Mouse (Mus musculus) heart, adult 2 months (tissue): ENCODE measurements at regions not wholly inside any gene's neighbourhood (a gene's known extent, or its start where the extent isn't known, plus 50 kb on each side); places are given as distances from the start of the nearest gene placed in this dataset.

ENCODE experiments used
- CTCF ChIP-seq: fragments of 200-600 bp; IDR thresholded peaks from 2 replicates; pipeline ENCODE4 v1.8.1; 2022; ENCODE audit warnings: antibody characterized with exemption, mild to moderate bottlenecking, moderate library complexity
- EP300 ChIP-seq: fragments of 200-500 bp; IDR thresholded peaks from 2 replicates; pipeline ENCODE4 v1.6.1; 2011; ENCODE audit warnings: low read depth, low read length, control low read depth; ENCODE audit not compliant: insufficient read depth
- POLR2A ChIP-seq: fragments of 200-500 bp; IDR thresholded peaks from 2 replicates; pipeline ENCODE4 v1.6.1; 2011; ENCODE audit warnings: mild to moderate bottlenecking, low read depth, low read length, control low read depth; ENCODE audit not compliant: insufficient read depth

- no peak for TF ChIP-seq POLR2A
- TF ChIP-seq CTCF: no peak
- TF ChIP-seq EP300: no peak
Measured at GRCm38 (mm10) chr13:35383000-35383623, 276.5 kb upstream of the Cdyl start.
